Mouse (Mus musculus) olfactory bulb, adult 2 months (tissue): Measurements from ENCODE around the gene Mob3b.

ENCODE experiments used
- CTCF ChIP-seq: fragments of 200-500 bp; IDR thresholded peaks from 2 replicates; pipeline ENCODE4 v1.5.1; 2012; ENCODE audit warnings: low read depth, mild to moderate bottlenecking, low read length, moderate library complexity; ENCODE audit not compliant: insufficient read depth
- POLR2A ChIP-seq: fragments of 200-500 bp; IDR thresholded peaks from 2 replicates; pipeline ENCODE4 v1.6.1; 2012; ENCODE audit warnings: mild to moderate bottlenecking, low read depth, low read length, moderate library complexity; ENCODE audit not compliant: insufficient read depth

DNA sequence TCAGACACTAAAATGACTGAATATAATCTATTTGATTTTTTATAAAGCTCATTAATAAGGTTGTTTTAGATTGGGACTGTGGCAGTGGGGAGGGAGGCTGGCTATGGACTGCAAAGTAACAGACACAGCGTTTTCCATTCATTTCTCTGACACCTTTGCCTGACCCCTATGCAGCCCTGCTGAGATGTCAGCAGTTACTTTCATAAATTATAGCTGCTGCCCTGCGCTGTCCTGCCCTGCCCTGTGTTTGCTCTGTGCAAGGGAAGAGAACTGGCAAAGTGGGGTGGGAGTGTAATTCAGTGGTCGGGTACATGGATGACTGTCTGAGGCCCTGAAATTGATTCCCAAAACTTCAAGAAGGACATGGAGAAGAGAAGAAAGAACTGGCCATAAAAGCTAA lies 3.2 kb downstream of the Mob3b start:
- no peak for TF ChIP-seq POLR2A
- TF ChIP-seq CTCF: no peak
